Mouse (Mus musculus) left cerebral cortex, adult 6 months (tissue): ENCODE measurements around the gene Rtl3. TPM values are rescaled to one million over a fixed set of nuclear protein-coding genes. Genes with fewer than 3 reads are reported as not detected.

ENCODE experiments used
- long read RNA-seq, 2 experiments: library from polyadenylated mRNA; unstranded; transcript quantifications; one replicate each; pipeline ENCODE4 v2.0.0; 2019 to 2020
- polyA plus RNA-seq: library from polyadenylated mRNA; unstranded; fragments of <200 nt; fragmentation: Nextera tagmentation; gene quantifications from 2 replicates; pipeline ENCODE4 v1.2.3, GENCODE M21; 2021

The Rtl3 gene
- polyA plus RNA-seq: not detected in 2 replicates
- long read RNA-seq, experiment 1: 0 reads
- long read RNA-seq, experiment 2: 0 reads

GRCm38 (mm10) chrX:106840409-106840808, at the start of gene Rtl3:
Gene Rtl3, minus strand, starts transcription at chrX:106840644.

Other genes starting within 250 kb of the Rtl3 start
- 0.75 and 1.1 TPM in 2 replicates for gene Cysltr1, start 237.0 kb downstream of the Rtl3 start, polyA plus RNA-seq
- 0.46 and 0.82 TPM in 2 replicates for gene Lpar4, start 80.0 kb upstream of the Rtl3 start, polyA plus RNA-seq
- gene P2ry10, start 247.8 kb upstream of the Rtl3 start, polyA plus RNA-seq: not detected in 2 replicates